Comparison of ENCODE assay signal across 13 mouse cellular contexts in genomic region chr2:165281779-165282311, GRCm38 (mm10). TPM values are rescaled to one million over a fixed set of nuclear protein-coding genes. Genes with fewer than 3 reads are reported as not detected.
DNase-seq lines count a peak whose midpoint lies in the region; ATAC-seq and TF ChIP-seq lines count a peak whose summit lies in the region.
"Had no signal": no experiment of that assay in that cellular context is flagged by ENCODE, and none has a peak within 500 bp of the region (broad histone marks: within the 10 kb centered on the region; RNA-seq: fewer than 3 reads in every experiment).

No protein-coding gene starts in this region.

- ATAC-seq in hindbrain, postnatal 0 days, result peak; percentile 51; the same call in 1 of the 2 replicates
- ATAC-seq in hindbrain, embryonic 11.5 days (ENCODE audit: low FRiP score), result no peak
- ATAC-seq in midbrain, embryonic 16.5 days, result peak; percentile 26; the same call in 1 of the 2 replicates
- ATAC-seq: forebrain, embryonic 13.5 days had no signal

- peak; percentile 67 for DNase-seq in hindbrain, postnatal 0 days (ENCODE audit: low spot score)
- DNase-seq in hindbrain, embryonic 11.5 days (ENCODE audit: low spot score), result no peak
- peak; percentile 81 for DNase-seq in cerebellum, adult 11-12 months
- peak; percentile 24 to 39 for DNase-seq in gastrocnemius, postnatal 36 days
- no peak for DNase-seq in layer of hippocampus, adult 11-12 months (ENCODE audit: low spot score)
- no peak for DNase-seq in embryo, embryonic 10.5 days (ENCODE audit: low spot score)
- no peak for DNase-seq in thymus, postnatal 36 days
- DNase-seq: kidney, adult 11 months; thymus, postnatal 14 days had no signal

- TF ChIP-seq CTCF in hindbrain, postnatal 0 days (IDR thresholded peaks at IDR 0.05; ENCODE audit: low read depth), result peak; percentile 31

- 26% methylated on average over 4 of the region's 6 CpGs for WGBS in hindbrain, postnatal 0 days
- 60% methylated on average over 3 of the region's 6 CpGs for WGBS in hindbrain, embryonic 11.5 days
- 37% methylated on average over 3 of the region's 6 CpGs for WGBS in midbrain, embryonic 16.5 days

- peak overlapping the region; percentile 48; the same call in 1 of the 2 replicates for H3K27ac ChIP-seq in hindbrain, postnatal 0 days
- H3K27ac ChIP-seq in hindbrain, embryonic 11.5 days (ENCODE audit: low read depth, low read length), result no peak overlapping the region
- H3K27ac ChIP-seq in midbrain, embryonic 16.5 days (ENCODE audit: low read length), result no peak overlapping the region
- H3K27ac ChIP-seq: forebrain, embryonic 13.5 days; midbrain, embryonic 12.5 days had no signal

- peaks cover 12% of the 10 kb centered on the region; the same call in 1 of the 2 replicates for H3K4me1 ChIP-seq in hindbrain, postnatal 0 days (ENCODE audit: insufficient read depth, low read length)
- H3K4me1 ChIP-seq in hindbrain, embryonic 11.5 days (replicated peaks; ENCODE audit: control insufficient read depth, insufficient read depth, low read length), result peaks cover 2% of the 10 kb centered on the region; the same call in 1 of the 2 replicates
- peaks cover 33% of the 10 kb centered on the region for H3K4me1 ChIP-seq in midbrain, embryonic 16.5 days (ENCODE audit: control insufficient read depth, insufficient read depth, low read length)

- intact Hi-C loops in gastrocnemius, postnatal 36 days (cut with DNase I), result loop anchor here (2.0 kb wide), 1 partner anchor 47 kb away; no protein-coding TSS in a partner anchor

- 0 out of 2 replicates have a peak, but pooled peaks cover 3% of the 10 kb centered on the region for H3K27me3 ChIP-seq in hindbrain, postnatal 0 days (ENCODE audit: insufficient read depth, low read length)
- H3K27me3 ChIP-seq in hindbrain, embryonic 11.5 days (ENCODE audit: control insufficient read depth, insufficient read depth, low read length), result no peaks in the 10 kb centered on the region
- H3K27me3 ChIP-seq in midbrain, embryonic 16.5 days (ENCODE audit: control insufficient read depth, insufficient read depth, low read depth, low read length), result no peaks in the 10 kb centered on the region; the same call in 1 of the 2 replicates
- H3K27me3 ChIP-seq: forebrain, embryonic 13.5 days had no signal

- no peak overlapping the region for H3K4me2 ChIP-seq in hindbrain, postnatal 0 days (ENCODE audit: low read depth, low read length)
- no peak overlapping the region for H3K4me2 ChIP-seq in hindbrain, embryonic 11.5 days (replicated peaks; ENCODE audit: low read depth, low read length)
- no peak overlapping the region for H3K4me2 ChIP-seq in midbrain, embryonic 16.5 days (ENCODE audit: low read length)
- H3K4me2 ChIP-seq: forebrain, embryonic 13.5 days; midbrain, embryonic 12.5 days had no signal

- no peak overlapping the region for H3K9ac ChIP-seq in hindbrain, postnatal 0 days (replicated peaks; ENCODE audit: low read length)
- no peak overlapping the region for H3K9ac ChIP-seq in hindbrain, embryonic 11.5 days (ENCODE audit: low read depth, low read length)
- no peak overlapping the region for H3K9ac ChIP-seq in midbrain, embryonic 16.5 days (ENCODE audit: low read depth, low read length)
- H3K9ac ChIP-seq: forebrain, embryonic 13.5 days; midbrain, embryonic 12.5 days had no signal

- H3K4me3 ChIP-seq in hindbrain, postnatal 0 days (ENCODE audit: low read length), result no peak overlapping the region
- no peak overlapping the region for H3K4me3 ChIP-seq in hindbrain, embryonic 11.5 days (ENCODE audit: low read depth, low read length)
- no peak overlapping the region for H3K4me3 ChIP-seq in midbrain, embryonic 16.5 days (ENCODE audit: low read depth, low read length)
- H3K4me3 ChIP-seq: forebrain, embryonic 13.5 days; midbrain, embryonic 12.5 days had no signal

- H3K36me3 ChIP-seq in hindbrain, postnatal 0 days (ENCODE audit: insufficient read depth, low read length), result peaks cover 3% of the 10 kb centered on the region; the same call in 1 of the 2 replicates
- H3K36me3 ChIP-seq in hindbrain, embryonic 11.5 days (ENCODE audit: control insufficient read depth, insufficient read depth, low read length), result no peaks in the 10 kb centered on the region
- no peaks in the 10 kb centered on the region for H3K36me3 ChIP-seq in midbrain, embryonic 16.5 days (ENCODE audit: control insufficient read depth, insufficient read depth, low read length)

- H3K9me3 ChIP-seq in hindbrain, postnatal 0 days (ENCODE audit: low read length), result no peaks in the 10 kb centered on the region
- no peaks in the 10 kb centered on the region for H3K9me3 ChIP-seq in hindbrain, embryonic 11.5 days (ENCODE audit: control insufficient read depth, low read length)
- no peaks in the 10 kb centered on the region for H3K9me3 ChIP-seq in midbrain, embryonic 16.5 days (replicated peaks; ENCODE audit: control insufficient read depth, low read length, poor library complexity, severe bottlenecking)
- H3K9me3 ChIP-seq: forebrain, embryonic 13.5 days; G1E; midbrain, embryonic 12.5 days had no signal

RNA-seq across cellular contexts. Expression of gene Slc35c2, which starts 5.8 kb away (rescaled TPM):
- 97.1 and 120 TPM in 2 replicates for total RNA-seq in hindbrain, postnatal 0 days (2014; rRNA removed)
- 65.7 and 68.1 TPM in 2 replicates for polyA plus RNA-seq in hindbrain, postnatal 0 days (2015; fragmentation: Nextera tagmentation; extraction: Ambion mirVana)
- polyA plus RNA-seq in hindbrain, embryonic 11.5 days (2014; fragmentation: Nextera tagmentation; extraction: Ambion mirVana), result 45.8 and 51.0 TPM in 2 replicates
- 10 to 100 TPM; 19.5 to 20.8 TPM for total RNA-seq in gastrocnemius, postnatal 36 days (2021)
- polyA plus RNA-seq in midbrain, embryonic 16.5 days (2015; fragmentation: Nextera tagmentation; extraction: Ambion mirVana), result 68.0 and 71.9 TPM in 2 replicates

RNA-seq across cellular contexts. Expression of gene Elmo2, which starts 44.4 kb away (rescaled TPM):
- 99.4 and 105 TPM in 2 replicates for total RNA-seq in hindbrain, postnatal 0 days (2014; rRNA removed)
- polyA plus RNA-seq in hindbrain, postnatal 0 days (2015; fragmentation: Nextera tagmentation; extraction: Ambion mirVana), result 68.9 and 71.8 TPM in 2 replicates
- polyA plus RNA-seq in hindbrain, embryonic 11.5 days (2014; fragmentation: Nextera tagmentation; extraction: Ambion mirVana), result 76.7 and 78.5 TPM in 2 replicates
- 10 to 100 TPM; 12.2 to 14.5 TPM for total RNA-seq in gastrocnemius, postnatal 36 days (2021)
- 108 and 112 TPM in 2 replicates for polyA plus RNA-seq in midbrain, embryonic 16.5 days (2015; fragmentation: Nextera tagmentation; extraction: Ambion mirVana)

RNA-seq across cellular contexts. Expression of gene Cdh22, which starts 47.2 kb away (rescaled TPM):
- total RNA-seq in hindbrain, postnatal 0 days (2014; rRNA removed), result 47.3 and 53.4 TPM in 2 replicates
- polyA plus RNA-seq in hindbrain, postnatal 0 days (2015; fragmentation: Nextera tagmentation; extraction: Ambion mirVana), result 16.5 and 19.2 TPM in 2 replicates
- polyA plus RNA-seq in hindbrain, embryonic 11.5 days (2014; fragmentation: Nextera tagmentation; extraction: Ambion mirVana), result 4.6 and 5.6 TPM in 2 replicates
- under 1 TPM; 0.10 to 0.20 TPM for total RNA-seq in gastrocnemius, postnatal 36 days (2021)
- polyA plus RNA-seq in midbrain, embryonic 16.5 days (2015; fragmentation: Nextera tagmentation; extraction: Ambion mirVana), result 13.9 and 15.4 TPM in 2 replicates
- polyA plus RNA-seq: G1E had no signal

Comparison
In these comparisons a context has a peak if more than half of its experiments do, and no peak if none do; other contexts are left out.
1. DNase-seq: peak in hindbrain, postnatal 0 days (single experiment), cerebellum, adult 11-12 months (single experiment) and gastrocnemius, postnatal 36 days (2 of 2); none in hindbrain, embryonic 11.5 days (single experiment), layer of hippocampus, adult 11-12 months (single experiment), embryo, embryonic 10.5 days (single experiment) and thymus, postnatal 36 days (0 of 2).